Mouse (Mus musculus) gastrocnemius, postnatal 10 days (tissue): ENCODE results near the gene Smarcd3. TPM values are rescaled to one million over a fixed set of nuclear protein-coding genes. Genes with fewer than 3 reads are reported as not detected.
A peak's percentile ranks its signal among the peaks of the same experiment; 100 is the strongest.

Source experiments
- DNase-seq: peaks from one replicate; pipeline ENCODE4 v3.0.0; 2021; ENCODE audit warnings: mixed read lengths
- total RNA-seq, 2 experiments: library from RNA; stranded (reverse); gene quantifications; 2 replicates each; pipeline ENCODE4 v1.2.3; 2021

Smarcd3 gene
- total RNA-seq, 2 experiments from 2014 or later, result 122 to 132 TPM

DNA sequence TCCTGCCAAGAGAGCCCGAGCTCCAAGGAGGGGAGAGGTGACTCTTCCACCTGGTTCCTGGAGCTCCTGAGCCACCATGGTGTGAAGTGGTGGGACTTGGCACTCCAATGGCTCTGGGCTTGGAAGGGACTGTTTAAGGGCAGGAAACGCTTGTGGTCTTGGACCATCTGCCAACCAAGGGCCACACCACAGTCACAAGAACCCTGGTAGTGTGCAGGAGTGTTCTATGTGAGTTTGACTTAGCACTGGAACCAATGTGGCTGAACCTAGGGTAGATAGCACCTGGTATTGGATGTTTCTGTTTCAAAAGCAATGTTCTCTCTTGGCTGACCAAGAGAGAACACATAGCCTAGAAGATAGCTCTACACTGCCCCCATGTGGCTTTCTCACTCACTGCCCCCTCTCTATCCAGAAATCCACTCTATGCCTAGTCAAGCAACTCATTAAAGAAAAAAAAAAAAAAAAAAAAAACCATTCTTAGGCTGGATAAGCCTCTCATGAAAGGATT is 26.9 kb downstream of the Smarcd3 start:
- peak; percentile 80 for DNase-seq

DNA sequence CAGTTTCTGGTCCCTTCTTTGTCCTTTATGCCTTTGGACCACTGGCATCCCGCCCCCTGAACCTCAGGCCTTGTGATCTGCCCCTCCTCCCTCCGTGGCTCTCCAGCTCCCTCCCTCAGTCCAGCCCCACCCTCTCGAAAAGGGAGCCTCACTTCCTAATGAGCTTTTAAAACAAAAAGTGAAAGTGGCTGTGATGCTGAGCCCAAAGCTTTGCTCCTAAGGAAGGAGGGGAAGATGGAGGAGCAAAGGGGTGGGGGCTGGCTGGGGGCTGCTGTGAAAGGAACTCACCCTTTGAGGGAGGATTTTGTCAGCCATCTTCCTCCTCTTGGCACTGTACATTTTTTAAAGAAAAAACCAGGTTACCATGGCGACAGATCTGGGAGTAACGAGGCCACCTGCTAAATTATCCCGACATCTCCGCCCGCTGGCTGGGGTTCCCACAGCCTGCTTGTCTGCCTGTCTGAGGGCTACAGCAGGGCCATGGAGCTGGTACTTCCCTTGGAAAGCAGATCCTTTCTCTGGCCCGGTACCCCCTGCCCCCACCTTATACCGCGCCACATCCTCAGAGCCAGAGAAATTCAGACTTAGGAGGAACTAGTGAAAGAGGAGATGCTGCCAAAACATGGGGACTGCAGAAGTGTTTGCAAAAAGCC is 27.6 kb downstream of the Smarcd3 start:
- no peak for DNase-seq

DNA sequence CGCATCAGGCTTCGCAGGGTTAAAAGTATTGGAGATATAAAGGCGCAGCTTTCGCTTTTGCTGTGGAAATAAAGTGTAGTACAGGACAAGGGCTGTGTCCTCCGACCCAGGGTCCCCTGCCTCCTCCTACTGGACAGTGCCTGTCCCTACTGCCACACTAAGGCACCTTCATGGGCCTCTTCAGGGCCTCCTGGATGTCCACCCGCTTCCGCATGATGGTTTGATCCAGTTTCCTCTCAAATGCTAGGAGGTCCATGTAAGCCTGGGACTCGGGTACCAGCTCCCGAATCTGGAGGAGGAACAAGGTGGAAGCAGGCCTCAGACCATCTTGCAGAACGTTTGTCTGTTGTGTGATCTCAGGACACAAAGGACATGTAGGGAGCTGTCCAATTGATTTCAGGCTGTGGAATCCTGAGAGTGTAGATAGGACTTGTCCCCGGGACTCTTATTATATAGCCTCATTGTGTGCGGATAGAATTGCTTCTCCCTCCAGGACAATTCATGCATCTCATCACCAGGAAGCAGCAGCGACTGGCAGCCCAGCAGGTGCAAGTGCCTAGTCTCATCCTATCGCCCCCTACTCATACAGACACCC is 28.3 kb downstream of the Smarcd3 start:
- DNase-seq, result no peak

DNA sequence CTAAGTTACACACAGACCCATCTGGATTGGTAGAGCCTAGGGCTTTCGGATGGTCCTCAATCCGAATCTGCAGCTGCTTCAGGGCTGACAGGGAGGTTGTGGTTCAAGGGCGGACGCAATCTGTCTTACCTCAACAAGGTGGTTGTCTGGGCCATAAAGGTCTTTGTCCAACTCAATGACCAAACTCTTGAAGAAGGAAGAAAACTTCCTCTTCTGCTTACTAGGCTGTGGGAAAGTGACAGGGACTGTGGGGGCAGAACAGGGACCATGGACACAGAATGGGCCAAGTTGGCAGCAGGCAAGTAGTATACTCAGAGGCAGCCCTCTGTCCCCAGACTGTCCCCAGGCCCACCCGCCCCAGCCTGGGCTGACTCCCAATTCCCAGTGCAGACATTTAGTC is 28.9 kb downstream of the Smarcd3 start:
- no peak for DNase-seq

DNA sequence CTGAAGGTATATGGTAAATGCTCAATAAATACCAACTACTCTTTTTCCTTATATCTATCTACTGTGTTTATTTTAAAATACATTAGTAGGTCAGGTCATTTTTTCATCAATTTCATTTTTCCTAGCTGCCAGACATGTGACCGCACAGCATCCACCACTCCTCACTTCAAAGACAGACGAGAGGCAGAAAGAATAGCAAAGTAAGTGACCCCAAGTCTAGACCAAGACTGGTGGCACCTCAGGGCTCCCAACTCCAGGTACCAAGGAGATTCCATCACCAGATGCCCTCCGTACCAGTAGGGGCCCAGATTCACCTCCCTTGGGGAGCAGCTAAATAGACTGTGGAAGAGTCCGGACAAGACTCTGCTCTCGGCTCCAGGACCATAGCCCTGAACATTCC is 29.9 kb downstream of the Smarcd3 start:
- no peak for DNase-seq

DNA sequence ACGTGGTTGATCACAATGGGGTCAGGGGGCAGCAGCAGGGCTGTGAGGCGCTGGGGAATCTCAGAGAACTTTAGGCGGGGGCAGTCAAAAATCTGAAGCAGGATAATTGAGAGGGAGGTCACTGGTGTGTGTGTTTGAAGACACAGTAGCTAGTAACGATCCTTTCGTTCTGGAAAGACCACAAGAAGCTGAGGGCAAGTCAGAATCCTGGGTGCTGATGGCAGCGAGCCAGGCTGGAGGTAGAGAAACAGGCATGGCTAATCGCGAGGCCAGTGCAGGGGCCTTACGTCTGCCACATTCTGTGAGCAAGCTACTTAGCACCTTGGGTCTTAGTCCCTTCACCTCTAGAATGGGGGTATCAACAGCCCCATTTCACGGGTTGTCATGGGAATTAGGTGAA is 30.3 kb downstream of the Smarcd3 start:
- no peak for DNase-seq

DNA sequence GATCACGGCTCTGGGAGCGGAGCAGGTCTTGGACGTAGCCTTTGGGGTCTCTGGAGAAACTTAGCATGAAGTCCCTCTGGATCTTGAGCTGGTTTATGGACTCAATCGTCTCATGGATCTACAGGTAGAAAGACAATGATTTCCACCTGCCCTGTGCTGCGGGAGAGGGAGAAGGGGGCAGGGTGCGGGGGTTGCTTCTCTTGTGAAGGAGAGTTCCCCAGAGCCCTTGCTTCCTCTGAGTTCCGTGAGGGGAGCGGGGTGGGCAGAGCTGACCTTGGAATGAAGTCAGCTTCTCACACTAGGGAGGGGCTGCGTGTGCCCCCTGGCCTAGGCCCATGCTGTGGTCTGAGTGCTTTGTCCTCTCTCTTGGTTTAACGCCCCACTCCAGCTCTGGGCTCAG is 31.0 kb downstream of the Smarcd3 start:
- no peak for DNase-seq

DNA sequence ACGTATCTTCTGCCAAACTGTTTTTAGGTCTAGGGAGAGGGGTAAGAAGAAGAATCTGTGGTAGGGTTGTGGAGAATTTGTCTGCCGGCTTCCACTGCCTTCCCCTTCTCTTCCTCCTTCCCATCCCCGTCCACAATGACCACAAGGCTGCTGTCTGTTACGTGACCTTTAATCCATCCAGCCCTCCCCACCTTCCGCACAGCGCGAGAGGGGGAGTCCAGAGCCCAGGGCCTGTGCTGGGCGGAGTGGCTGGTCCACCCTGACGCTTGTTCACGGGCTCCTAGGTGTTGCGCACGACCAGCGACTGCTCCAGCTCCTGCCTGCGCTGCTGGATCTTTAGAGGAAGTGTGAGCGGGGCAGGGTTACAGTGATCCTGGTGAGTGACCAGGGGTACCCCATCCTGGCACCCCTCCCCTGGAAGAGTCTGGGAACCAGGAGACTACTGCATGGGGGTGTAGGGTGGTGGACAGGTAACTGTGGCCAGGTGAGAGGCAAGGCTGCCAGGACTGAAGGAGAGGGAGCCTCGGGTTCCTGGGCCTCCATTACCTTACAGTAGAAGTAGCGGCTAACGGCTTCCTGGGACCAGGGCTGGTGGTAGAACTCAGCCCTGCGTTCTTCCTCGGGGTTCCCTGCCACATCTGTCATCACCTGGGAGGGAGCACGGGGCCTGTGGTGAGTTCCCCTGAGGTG is 31.6 kb downstream of the Smarcd3 start:
- no peak for DNase-seq

DNA sequence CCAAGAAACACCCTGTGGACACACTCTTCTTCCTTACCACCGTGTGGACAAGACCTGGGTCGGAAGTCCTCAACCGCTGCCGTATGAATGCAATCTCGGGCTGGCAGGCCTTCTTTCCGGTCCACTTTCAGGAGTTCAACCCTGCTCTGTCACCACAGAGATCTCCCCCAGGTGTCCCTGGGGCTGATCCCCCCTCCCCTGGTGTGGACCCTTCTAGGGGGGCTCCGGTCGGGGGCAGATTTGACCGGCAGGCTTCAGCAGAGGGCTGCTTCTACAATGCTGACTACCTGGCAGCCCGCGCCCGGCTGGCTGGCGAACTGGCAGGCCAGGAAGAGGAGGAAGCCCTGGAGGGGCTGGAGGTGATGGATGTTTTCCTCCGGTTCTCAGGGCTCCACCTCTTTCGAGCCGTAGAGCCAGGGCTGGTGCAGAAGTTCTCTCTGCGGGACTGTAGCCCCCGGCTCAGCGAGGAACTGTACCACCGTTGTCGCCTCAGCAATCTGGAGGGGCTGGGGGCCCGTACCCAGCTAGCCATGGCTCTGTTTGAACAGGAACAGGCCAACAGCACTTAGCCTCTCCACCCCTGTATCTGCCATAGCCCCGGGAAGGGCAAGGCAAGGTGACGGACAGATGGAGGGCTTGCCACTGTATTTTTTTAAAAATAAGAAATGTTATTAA is 32.3 kb downstream of the Smarcd3 start:
- no peak for DNase-seq

DNA sequence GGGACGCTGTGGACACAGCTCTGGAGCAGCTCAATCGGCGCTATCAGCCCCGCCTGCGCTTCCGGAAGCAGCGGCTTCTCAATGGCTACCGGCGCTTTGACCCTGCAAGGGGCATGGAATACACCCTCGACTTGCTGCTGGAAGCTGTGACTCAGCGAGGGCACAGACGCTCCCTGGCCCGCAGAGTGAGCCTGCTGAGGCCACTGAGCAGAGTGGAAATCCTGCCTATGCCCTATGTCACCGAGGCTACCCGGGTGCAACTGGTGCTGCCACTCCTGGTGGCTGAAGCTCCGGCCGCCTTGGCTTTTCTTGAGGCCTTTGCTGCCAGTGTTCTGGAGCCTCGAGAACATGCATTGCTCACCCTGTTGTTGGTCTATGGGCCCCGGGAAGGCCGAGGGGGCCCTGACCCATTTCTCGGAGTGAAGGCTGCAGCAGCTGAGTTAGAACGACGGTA is 32.9 kb downstream of the Smarcd3 start:
- DNase-seq, result peak; percentile 54

DNA sequence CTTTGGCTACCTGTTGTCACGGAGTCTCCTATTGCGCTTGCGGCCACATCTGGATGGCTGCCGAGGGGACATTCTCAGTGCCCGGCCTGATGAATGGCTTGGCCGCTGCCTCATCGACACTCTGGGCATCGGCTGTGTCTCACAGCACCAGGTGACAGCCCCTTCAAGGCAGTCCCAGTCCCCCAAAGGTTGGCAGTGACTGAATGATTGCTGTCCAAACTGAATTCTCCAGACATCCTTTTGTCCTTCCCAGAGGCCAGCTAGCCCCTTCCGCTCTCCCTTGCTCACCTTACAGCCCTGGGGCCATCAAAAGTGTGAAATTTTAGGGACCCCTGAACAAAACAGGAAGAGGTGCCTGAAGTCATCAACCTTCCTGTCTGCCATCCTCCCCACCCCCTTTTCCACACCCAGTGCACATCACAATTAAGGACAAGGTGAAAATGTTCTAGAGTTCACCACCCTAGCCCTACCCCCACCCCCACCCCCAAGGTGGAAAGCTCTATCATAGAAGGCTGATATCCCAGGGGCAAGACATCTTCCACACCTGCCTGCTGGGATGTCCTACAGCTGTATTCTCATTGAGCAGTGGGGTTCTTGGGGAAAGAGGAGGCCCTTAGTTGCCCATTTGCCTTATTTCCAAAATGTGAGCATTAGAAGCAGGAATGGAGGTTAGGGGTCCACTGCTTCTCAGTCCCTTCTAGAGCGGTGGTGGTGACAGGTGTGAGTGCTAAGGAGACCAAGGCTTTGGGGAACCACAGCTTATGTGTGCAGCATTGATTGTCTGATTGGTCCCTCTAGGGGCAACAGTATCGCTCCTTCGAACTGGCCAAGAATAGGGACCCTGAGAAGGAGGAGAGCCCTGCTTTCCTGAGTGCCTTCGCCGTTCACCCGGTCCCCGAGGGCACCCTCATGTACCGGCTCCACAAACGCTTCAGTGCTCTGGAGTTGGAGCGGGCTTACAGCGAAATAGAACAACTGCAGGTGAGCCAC is 34.4 kb downstream of the Smarcd3 start:
- DNase-seq, result no peak

DNA sequence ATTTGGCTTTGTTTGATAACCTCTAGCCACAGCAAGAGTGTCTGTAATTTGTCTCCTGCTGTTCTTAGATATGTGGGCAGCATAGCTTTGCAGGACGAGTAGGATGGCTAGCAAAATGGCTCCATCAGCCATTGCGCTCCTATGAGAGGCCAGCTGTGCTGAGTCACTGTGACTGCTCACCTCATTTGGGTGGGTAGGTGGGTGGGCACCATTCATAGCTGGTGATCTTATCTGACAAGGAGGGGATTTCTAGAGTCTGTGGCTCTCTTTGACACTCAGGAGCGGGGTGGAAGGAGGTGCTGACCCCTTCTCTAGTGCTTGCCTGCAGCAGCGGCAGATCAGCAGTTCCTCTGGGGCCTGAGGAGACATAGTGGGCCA is 37.0 kb downstream of the Smarcd3 start:
- no peak for DNase-seq

DNA sequence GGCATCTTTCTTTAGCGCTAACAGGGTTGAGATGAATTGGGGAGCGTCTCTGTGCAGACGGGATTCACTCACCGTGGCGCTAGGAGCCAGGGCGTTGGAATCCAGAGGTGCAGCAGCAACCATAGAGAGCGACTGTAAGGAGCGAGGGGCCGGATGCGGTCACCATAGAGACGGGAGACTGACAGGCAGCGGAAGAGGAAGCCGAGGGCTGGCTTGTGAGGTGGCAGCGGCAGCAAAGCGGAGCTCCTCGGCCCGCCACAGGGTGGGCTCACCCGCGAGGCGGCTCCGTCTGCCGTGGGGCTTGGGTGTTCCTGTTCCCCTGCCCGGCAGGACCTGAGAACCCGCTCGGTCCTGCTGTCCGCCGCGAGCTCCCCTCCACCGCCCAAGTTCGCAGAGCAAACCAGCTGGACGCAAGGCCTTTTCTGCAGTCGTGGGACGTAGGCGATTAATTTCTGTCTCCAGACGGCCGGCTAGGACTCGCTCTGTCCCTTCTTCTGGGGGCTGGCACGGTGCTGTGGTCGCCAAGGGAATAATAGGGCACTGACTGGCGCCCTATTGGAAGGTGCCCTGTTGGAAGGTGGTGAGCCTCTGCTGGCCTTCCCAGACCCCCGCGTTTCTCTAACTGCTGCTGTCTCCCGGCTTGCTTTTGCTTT is 37.5 kb downstream of the Smarcd3 start, which contains the start of gene Chpf2:
Gene Chpf2, plus strand, starts transcription at position 195 of the 653 bp plus-strand sequence.
- peak; percentile 73 for DNase-seq

DNA sequence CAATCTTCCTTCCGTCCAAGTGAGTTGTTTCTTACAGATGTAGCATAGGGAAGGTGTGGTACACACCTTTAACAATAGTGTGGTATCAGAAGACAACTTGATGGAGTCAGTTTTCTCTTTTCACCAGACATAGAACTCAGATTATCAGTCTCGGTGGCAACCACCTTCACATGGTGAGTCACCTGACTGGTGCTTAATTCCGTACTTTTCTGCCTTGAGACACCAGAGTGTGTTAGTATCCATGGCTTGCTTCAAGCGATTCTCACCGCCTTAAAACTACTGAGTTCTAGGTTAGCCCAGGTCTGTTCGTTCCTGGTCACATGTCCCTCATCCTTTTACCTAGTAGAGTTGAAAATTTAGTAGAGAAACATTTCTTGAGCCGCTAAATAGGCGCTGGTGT is 38.1 kb downstream of the Smarcd3 start:
- no peak for DNase-seq

DNA sequence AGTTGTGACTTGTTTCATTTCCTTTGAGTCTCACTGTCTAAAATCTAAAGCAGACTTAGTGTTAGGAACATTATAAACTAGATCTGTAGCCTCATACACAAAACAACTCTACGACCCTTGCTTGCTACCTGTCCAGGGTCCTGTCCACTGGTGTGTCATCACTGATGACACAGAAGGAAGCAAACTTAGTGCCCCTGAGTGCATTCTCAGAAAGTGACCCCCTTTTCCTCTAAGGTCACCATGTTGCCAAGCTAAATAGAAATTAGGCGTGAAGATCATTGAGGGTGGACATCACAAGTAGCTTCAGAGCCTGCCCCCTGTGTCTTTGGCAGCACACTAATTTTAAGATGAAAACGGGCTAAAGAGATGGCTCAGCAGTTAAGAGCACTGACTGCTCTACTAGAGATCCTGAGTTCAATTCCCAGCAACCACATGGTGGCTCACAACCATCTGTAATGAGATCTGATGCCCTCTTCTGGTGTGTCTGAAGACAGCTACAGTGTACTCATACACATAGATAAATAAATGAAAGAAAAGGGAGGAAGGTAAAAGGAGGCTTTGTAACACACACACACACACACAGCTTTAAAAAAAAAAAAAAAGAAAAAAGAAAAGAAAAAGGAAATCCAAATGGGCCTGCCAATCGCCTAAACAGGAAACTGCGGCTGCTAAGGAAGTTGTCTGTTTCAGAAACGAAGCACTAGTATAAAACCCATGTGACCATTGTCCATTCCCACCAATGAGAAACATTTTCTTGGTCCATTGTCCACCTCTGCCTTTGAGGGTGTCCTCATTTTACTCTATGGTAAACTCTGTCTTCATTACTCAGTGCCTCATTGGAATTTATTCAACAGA is 45.9 kb downstream of the Smarcd3 start:
- no peak for DNase-seq

DNA sequence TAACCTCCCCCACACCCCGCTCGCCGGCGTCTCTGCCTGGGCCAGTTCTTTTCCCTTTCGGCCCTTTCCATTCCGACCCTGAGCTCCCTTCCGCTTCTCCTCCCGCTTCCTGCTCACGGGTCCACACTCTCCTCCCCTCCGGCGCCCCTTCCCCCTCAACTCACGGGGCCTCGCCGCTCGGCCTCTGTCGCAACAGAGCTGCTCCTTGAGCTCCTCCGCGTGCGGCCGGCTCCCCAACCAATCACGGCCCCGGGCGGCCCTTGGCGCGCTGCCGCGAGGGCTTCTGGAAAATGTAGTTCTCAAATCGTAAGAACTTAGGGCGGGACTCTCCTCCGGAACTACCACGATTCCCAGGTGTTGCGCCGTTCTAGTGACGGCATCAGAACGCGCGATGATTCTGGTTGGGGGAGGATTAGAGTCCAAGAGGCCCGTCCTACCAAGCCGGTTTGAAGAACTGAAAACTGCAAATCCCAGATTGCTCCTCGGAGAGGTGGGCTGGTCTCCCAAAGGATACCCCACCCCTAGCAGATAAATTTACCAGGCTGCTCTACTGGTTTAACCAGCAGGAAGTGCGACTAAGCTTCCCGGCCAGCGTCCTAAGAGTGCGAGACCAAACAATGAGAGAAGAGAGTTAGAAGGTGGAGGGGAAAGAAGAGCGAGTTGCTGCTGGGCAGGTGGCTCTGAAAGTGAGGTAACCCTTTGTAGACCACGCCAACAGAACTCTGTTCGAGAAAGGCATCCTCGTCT is 46.9 kb downstream of the Smarcd3 start, which contains the start of gene Abcf2:
Gene Abcf2, minus strand, starts transcription at position 285 of the 747 bp plus-strand sequence.
- peak; percentile 100 for DNase-seq

DNA sequence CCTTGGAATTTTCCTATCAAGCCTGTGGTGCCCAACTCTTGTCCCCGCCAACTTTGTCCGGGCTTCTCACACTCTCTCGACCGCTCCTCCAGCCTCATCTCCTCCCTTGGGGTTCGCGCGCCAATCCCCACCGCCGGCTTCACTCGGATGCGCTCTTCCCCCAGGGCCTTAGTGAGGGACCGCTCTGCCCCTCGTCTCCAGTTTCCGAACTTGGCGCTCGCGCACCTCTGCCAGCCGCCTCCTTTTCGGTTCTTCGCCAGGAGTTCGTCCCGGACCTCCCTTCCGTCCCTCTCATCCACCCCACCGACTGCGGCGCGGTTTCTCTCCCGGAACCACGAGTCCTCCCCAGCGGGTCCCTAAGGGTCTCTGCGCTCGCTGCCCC is 47.4 kb downstream of the Smarcd3 start:
- DNase-seq, result peak; percentile 49

DNA sequence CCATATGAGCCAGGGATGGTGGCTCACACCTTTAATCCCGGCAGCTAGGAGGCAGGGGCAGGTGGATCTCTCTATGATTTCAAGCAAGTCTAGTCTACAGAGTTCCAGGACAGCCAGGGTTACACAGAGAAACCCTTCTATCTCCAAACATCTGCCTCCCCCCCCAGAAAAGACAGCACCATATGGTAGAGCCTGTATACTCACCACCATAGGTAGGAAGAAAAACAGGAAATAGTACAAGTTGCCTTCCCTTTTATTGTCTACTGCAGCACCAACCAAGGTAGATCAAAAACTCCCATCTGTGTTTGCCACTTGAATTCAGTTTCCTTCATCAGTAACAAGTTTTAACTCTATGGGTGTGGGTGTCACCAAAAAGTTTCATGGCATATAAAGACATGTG is 48.3 kb downstream of the Smarcd3 start:
- DNase-seq, result no peak

DNA sequence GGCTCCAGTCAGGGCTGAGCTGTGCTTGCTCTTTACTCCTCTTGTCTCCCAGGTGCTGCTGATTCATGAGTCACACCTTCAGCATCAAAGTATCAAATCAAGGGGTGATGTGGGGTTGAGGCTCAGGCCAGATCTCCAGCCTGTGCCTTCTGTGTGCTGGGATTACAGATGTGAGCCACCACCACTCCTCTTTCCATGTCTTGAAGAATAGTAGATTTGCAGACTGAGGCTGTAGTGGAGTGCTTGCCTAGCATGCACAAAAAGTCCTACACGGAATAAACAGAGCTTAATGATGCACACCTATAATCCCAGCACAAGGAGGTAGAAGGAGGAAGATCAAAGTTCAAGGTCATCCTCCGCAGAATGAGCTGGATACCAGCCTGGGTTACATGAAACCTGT is 67.5 kb downstream of the Smarcd3 start, which contains the start of gene 4931409K22Rik:
Gene 4931409K22Rik, minus strand, starts transcription at position 101 of the 400 bp plus-strand sequence.
- no peak for DNase-seq
